Mouse (Mus musculus): Measurements from ENCODE around the gene Ankrd44.

Ankrd44 gene

GRCm38 (mm10) chr1:54809811-54810549 lies 116.2 kb downstream of the Ankrd44 start:
- no peak for DNase-seq (ENCODE audit: low spot score in 2 of 2)

GRCm38 (mm10) chr1:54809098-54809490 lies 117.1 kb downstream of the Ankrd44 start:
- no peak for DNase-seq (ENCODE audit: low spot score in 2 of 2)

GRCm38 (mm10) chr1:54808401-54809097 lies 117.6 kb downstream of the Ankrd44 start:
- DNase-seq (ENCODE audit: low spot score in 2 of 2), result no peak

GRCm38 (mm10) chr1:54807832-54808231 lies 118.4 kb downstream of the Ankrd44 start:
- DNase-seq (ENCODE audit: low spot score in 2 of 2), result no peak

- DNase-seq (ENCODE audit: low spot score in 2 of 2), result no peak
Measured at GRCm38 (mm10) chr1:54806116-54806850, 119.9 kb downstream of the Ankrd44 start.

- no peak for DNase-seq (ENCODE audit: low spot score in 2 of 2)
Measured at GRCm38 (mm10) chr1:54804406-54804805, 121.8 kb downstream of the Ankrd44 start.

GRCm38 (mm10) chr1:54802703-54803102 lies 123.5 kb downstream of the Ankrd44 start:
- DNase-seq (ENCODE audit: low spot score in 2 of 2), result peak in 1 of 2 experiments; percentile 28

- no peak for DNase-seq (ENCODE audit: low spot score in 2 of 2)
Measured at GRCm38 (mm10) chr1:54801256-54801655, 124.9 kb downstream of the Ankrd44 start.

- DNase-seq (ENCODE audit: low spot score in 2 of 2), result no peak
Measured at GRCm38 (mm10) chr1:54799421-54799820, 126.8 kb downstream of the Ankrd44 start.

GRCm38 (mm10) chr1:54798415-54798814 lies 127.8 kb downstream of the Ankrd44 start:
- DNase-seq (ENCODE audit: low spot score in 2 of 2), result no peak

- no peak for DNase-seq (ENCODE audit: low spot score in 2 of 2)
Measured at GRCm38 (mm10) chr1:54794709-54795108, 131.5 kb downstream of the Ankrd44 start.

GRCm38 (mm10) chr1:54791406-54791805 lies 134.8 kb downstream of the Ankrd44 start:
- no peak for DNase-seq (ENCODE audit: low spot score in 2 of 2)

- no peak for DNase-seq (ENCODE audit: low spot score in 2 of 2)
Measured at GRCm38 (mm10) chr1:54789327-54789960, 136.7 kb downstream of the Ankrd44 start.

GRCm38 (mm10) chr1:54788337-54788736 lies 137.8 kb downstream of the Ankrd44 start:
- no peak for DNase-seq (ENCODE audit: low spot score in 2 of 2)

GRCm38 (mm10) chr1:54778151-54778550 lies 148.0 kb downstream of the Ankrd44 start:
- DNase-seq (ENCODE audit: low spot score in 2 of 2), result no peak

GRCm38 (mm10) chr1:54777104-54777503 lies 149.1 kb downstream of the Ankrd44 start:
- DNase-seq (ENCODE audit: low spot score in 2 of 2), result no peak

GRCm38 (mm10) chr1:54776116-54776515 lies 150.1 kb downstream of the Ankrd44 start:
- no peak for DNase-seq (ENCODE audit: low spot score in 2 of 2)

- no peak for DNase-seq (ENCODE audit: low spot score in 2 of 2)
Measured at GRCm38 (mm10) chr1:54772843-54773242, 153.3 kb downstream of the Ankrd44 start.

- DNase-seq (ENCODE audit: low spot score in 2 of 2), result no peak
Measured at GRCm38 (mm10) chr1:54771471-54771870, 154.7 kb downstream of the Ankrd44 start.

GRCm38 (mm10) chr1:54767221-54767620 lies 159.0 kb downstream of the Ankrd44 start:
- DNase-seq (ENCODE audit: low spot score in 2 of 2), result no peak

- DNase-seq (ENCODE audit: low spot score in 2 of 2), result no peak
Measured at GRCm38 (mm10) chr1:54765632-54766238, 160.5 kb downstream of the Ankrd44 start.
